Mouse (Mus musculus) CH12.LX (cell line): ENCODE results near the gene Irx2. TPM values are rescaled to one million over a fixed set of nuclear protein-coding genes. Genes with fewer than 3 reads are reported as not detected.

ENCODE experiments used
- DNase-seq: peaks from one replicate; pipeline ENCODE4 v3.0.0-alpha.2; 2013; ENCODE audit errors: extremely low read depth
- H3K27ac ChIP-seq: 2 replicates; pipeline ENCODE4 v1.5.1; 2012; ENCODE audit warnings: low read depth, mild to moderate bottlenecking, control low read depth, moderate library complexity; ENCODE audit not compliant: insufficient read depth
- H3K27me3 ChIP-seq: replicated peaks from 2 replicates; pipeline ENCODE3; 2012; ENCODE audit warnings: inconsistent platforms
- H3K36me3 ChIP-seq, 2 experiments: replicated peaks in 1 of 2; 2 replicates each; pipeline versions ENCODE3 to v1.6.1; 2012; ENCODE audit warnings: inconsistent platforms in 1 of 2, low read length in 1 of 2, mild to moderate bottlenecking in 1 of 2, mixed read lengths in 1 of 2, moderate library complexity in 1 of 2; ENCODE audit not compliant: control insufficient read depth in 1 of 2, insufficient read depth in 1 of 2
- H3K4me1 ChIP-seq, 2 experiments: 2 replicates each; pipeline ENCODE4 v1.6.1; 2012; ENCODE audit warnings: inconsistent platforms in 1 of 2, moderate library complexity in 1 of 2; ENCODE audit not compliant: insufficient read depth in 2 of 2, control insufficient read depth in 1 of 2
- H3K4me2 ChIP-seq: 2 replicates; pipeline ENCODE4 v1.6.1; 2012; ENCODE audit warnings: low read depth, mild to moderate bottlenecking, control low read depth; ENCODE audit not compliant: poor library complexity, insufficient read depth, severe bottlenecking
- H3K4me3 ChIP-seq, 3 experiments: fragments of 150-350 bp in 1 of 3; sonication (generic) in 1 of 3; replicated peaks in 1 of 3; 2 replicates each; pipeline versions ENCODE3 to v1.5.1; 2011 to 2012; ENCODE audit warnings: low read depth in 2 of 3, low read length in 2 of 3, mild to moderate bottlenecking in 2 of 3, moderate library complexity in 2 of 3, control low read depth in 1 of 3, improper control_type of control experiment in 1 of 3, inconsistent platforms in 1 of 3, mixed read lengths in 1 of 3; ENCODE audit not compliant: poor library complexity in 1 of 3
- H3K79me2 ChIP-seq: replicated peaks from 2 replicates; pipeline ENCODE4 v1.6.1; 2012; ENCODE audit warnings: mild to moderate bottlenecking, moderate library complexity; ENCODE audit not compliant: control insufficient read depth, poor library complexity, insufficient read depth, severe bottlenecking; ENCODE audit errors: extremely low read depth
- H3K9ac ChIP-seq: 2 replicates; pipeline ENCODE4 v1.6.1; 2012; ENCODE audit warnings: low read depth, mild to moderate bottlenecking, control low read depth, moderate library complexity; ENCODE audit not compliant: insufficient read depth
- H3K9me3 ChIP-seq: replicated peaks from 2 replicates; pipeline ENCODE3; 2012; ENCODE audit warnings: low read length, inconsistent platforms, mixed read lengths
- BHLHE40 ChIP-seq: IDR thresholded peaks from 2 replicates; pipeline ENCODE4 v1.6.1; 2011; ENCODE audit warnings: mild to moderate bottlenecking, low read depth, low read length, improper control_type of control experiment
- CHD1 ChIP-seq: IDR thresholded peaks from 2 replicates; pipeline ENCODE4 v1.6.1; 2012; ENCODE audit warnings: low read depth, low read length, improper control_type of control experiment, inconsistent platforms
- CHD2 ChIP-seq: IDR thresholded peaks from 2 replicates; pipeline ENCODE4 v1.6.1; 2011; ENCODE audit warnings: low read length, improper control_type of control experiment
- CTCF ChIP-seq, 2 experiments: IDR thresholded peaks in 1 of 2; conservative IDR thresholded peaks in 1 of 2; 2 replicates each; pipeline ENCODE4 v1.5.1; 2011 to 2012; ENCODE audit warnings: low read depth in 2 of 2, low read length in 2 of 2, improper control_type of control experiment in 1 of 2, inconsistent platforms in 1 of 2, mild to moderate bottlenecking in 1 of 2, moderate library complexity in 1 of 2
- E2F4 ChIP-seq: IDR thresholded peaks from 2 replicates; pipeline ENCODE4 v1.6.1; 2011; ENCODE audit warnings: low read depth, low read length, improper control_type of control experiment; ENCODE audit not compliant: insufficient replicate concordance
- ELF1 ChIP-seq: IDR thresholded peaks from 2 replicates; pipeline ENCODE4 v1.6.1; 2014; ENCODE audit warnings: low read depth, mild to moderate bottlenecking, inconsistent platforms, low read length, improper control_type of control experiment
- ETS1 ChIP-seq: conservative IDR thresholded peaks from 2 replicates; pipeline ENCODE4 v1.6.1; 2012; ENCODE audit warnings: low read depth, mild to moderate bottlenecking, inconsistent platforms, low read length, improper control_type of control experiment, moderate library complexity
- JUN ChIP-seq: IDR thresholded peaks from 2 replicates; pipeline ENCODE4 v1.6.1; 2011; ENCODE audit warnings: low read depth, mild to moderate bottlenecking, low read length, improper control_type of control experiment, moderate library complexity; ENCODE audit not compliant: insufficient read depth
- JUND ChIP-seq: conservative IDR thresholded peaks from 2 replicates; pipeline ENCODE4 v1.6.1; 2011; ENCODE audit warnings: low read depth, low read length, improper control_type of control experiment
- KAT2A ChIP-seq: IDR thresholded peaks from 2 replicates; pipeline ENCODE4 v1.6.1; 2012; ENCODE audit warnings: low read length, improper control_type of control experiment, inconsistent platforms; ENCODE audit not compliant: insufficient replicate concordance
- MAFK ChIP-seq: IDR thresholded peaks from 2 replicates; pipeline ENCODE4 v1.6.1; 2011; ENCODE audit warnings: low read length, improper control_type of control experiment; ENCODE audit not compliant: insufficient replicate concordance
- MAX ChIP-seq: IDR thresholded peaks from 2 replicates; pipeline ENCODE4 v1.6.1; 2011; ENCODE audit warnings: low read length, improper control_type of control experiment
- MAZ ChIP-seq: IDR thresholded peaks from 2 replicates; pipeline ENCODE4 v1.6.1; 2012; ENCODE audit warnings: low read depth, mild to moderate bottlenecking, inconsistent platforms, low read length, improper control_type of control experiment, moderate library complexity
- MEF2A ChIP-seq: IDR thresholded peaks from 2 replicates; pipeline ENCODE4 v1.6.1; 2014; ENCODE audit warnings: low read depth, mild to moderate bottlenecking, inconsistent platforms, low read length, improper control_type of control experiment, borderline replicate concordance
- MXI1 ChIP-seq: IDR thresholded peaks from 2 replicates; pipeline ENCODE4 v1.6.1; 2011; ENCODE audit warnings: mild to moderate bottlenecking, low read depth, low read length, improper control_type of control experiment
- MYC ChIP-seq: IDR thresholded peaks from 2 replicates; pipeline ENCODE4 v1.6.1; 2011; ENCODE audit warnings: low read depth, mild to moderate bottlenecking, improper control_type of control experiment, low read length
- NELFE ChIP-seq: IDR thresholded peaks from 2 replicates; pipeline ENCODE4 v1.6.1; 2011; ENCODE audit warnings: low read depth, low read length, improper control_type of control experiment
- NRF1 ChIP-seq: IDR thresholded peaks from 2 replicates; pipeline ENCODE4 v1.6.1; 2014; ENCODE audit warnings: low read depth, mild to moderate bottlenecking, inconsistent platforms, low read length, improper control_type of control experiment, moderate library complexity
- PAX5 ChIP-seq: IDR thresholded peaks from 2 replicates; pipeline ENCODE4 v1.6.1; 2012; ENCODE audit warnings: low read length, inconsistent platforms, mixed read lengths
- POLR2A ChIP-seq: IDR thresholded peaks from 2 replicates; pipeline ENCODE4 v1.6.1; 2011; ENCODE audit warnings: low read depth, mild to moderate bottlenecking, improper control_type of control experiment, low read length
- POLR2AphosphoS2 ChIP-seq: IDR thresholded peaks from 2 replicates; pipeline ENCODE4 v1.6.1; 2011; ENCODE audit warnings: low read depth, low read length, improper control_type of control experiment
- RAD21 ChIP-seq: IDR thresholded peaks from 2 replicates; pipeline ENCODE4 v1.6.1; 2011; ENCODE audit warnings: low read depth, mild to moderate bottlenecking, low read length, improper control_type of control experiment, moderate library complexity
- SIN3A ChIP-seq: IDR thresholded peaks from 2 replicates; pipeline ENCODE4 v1.6.1; 2012; ENCODE audit warnings: low read length, improper control_type of control experiment, inconsistent platforms
- SMC3 ChIP-seq: IDR thresholded peaks from 2 replicates; pipeline ENCODE4 v1.6.1; 2011; ENCODE audit warnings: low read depth, low read length, improper control_type of control experiment
- TBP ChIP-seq: conservative IDR thresholded peaks from 2 replicates; pipeline ENCODE4 v1.6.1; 2011; ENCODE audit warnings: low read depth, low read length, improper control_type of control experiment
- TCF12 ChIP-seq: IDR thresholded peaks from 2 replicates; pipeline ENCODE4 v1.6.1; 2014; ENCODE audit warnings: low read depth, mild to moderate bottlenecking, inconsistent platforms, low read length, improper control_type of control experiment
- UBTF ChIP-seq: IDR thresholded peaks from 2 replicates; pipeline ENCODE4 v1.6.1; 2012; ENCODE audit warnings: low read depth, mild to moderate bottlenecking, inconsistent platforms, low read length, improper control_type of control experiment, moderate library complexity
- USF1 ChIP-seq: IDR thresholded peaks from 2 replicates; pipeline ENCODE4 v1.6.1; 2014; ENCODE audit warnings: low read depth, mild to moderate bottlenecking, inconsistent platforms, low read length, improper control_type of control experiment
- USF2 ChIP-seq: conservative IDR thresholded peaks from 2 replicates; pipeline ENCODE4 v1.6.1; 2011; ENCODE audit warnings: low read depth, low read length, improper control_type of control experiment
- ZC3H11A ChIP-seq: IDR thresholded peaks from 2 replicates; pipeline ENCODE4 v1.6.1; 2012; ENCODE audit warnings: low read depth, mild to moderate bottlenecking, inconsistent platforms, low read length, improper control_type of control experiment
- ZMIZ1 ChIP-seq: IDR thresholded peaks from 2 replicates; pipeline ENCODE4 v1.6.1; 2012; ENCODE audit warnings: low read depth, mild to moderate bottlenecking, inconsistent platforms, low read length, improper control_type of control experiment
- ZNF384 ChIP-seq: IDR thresholded peaks from 2 replicates; pipeline ENCODE4 v1.6.1; 2012; ENCODE audit warnings: low read depth, low read length, improper control_type of control experiment, inconsistent platforms
- dilution Hi-C: fragments of 300-500 bp; cut with MboI; formaldehyde crosslinking; loops from 2 replicates; pipeline ENCODE4 v1.14.3; 2020; ENCODE audit warnings: low sequenced_read_pairs; ENCODE audit not compliant: extremely low pct_unique_long_range_greater_than_20kb, extremely low pct_ligation_motif_present
- in situ Hi-C: fragments of 300-500 bp; cut with MboI; formaldehyde crosslinking; loops from 3 replicates; pipeline ENCODE4 v1.14.3; 2019; ENCODE audit warnings: low sequenced_read_pairs, low pct_ligation_motif_present, low pct_unique_long_range_greater_than_20kb, mixed read lengths
- polyA plus RNA-seq: library from polyadenylated mRNA; unstranded; fragments of >175 nt; gene quantifications from 2 replicates; pipeline ENCODE4 v1.2.1, GENCODE M21; 2012; ENCODE audit warnings: low read depth; ENCODE audit not compliant: insufficient read length
- total RNA-seq, 2 experiments: library from RNA; depleted of rRNA; stranded (reverse); fragments of 300-350 nt in 1 of 2; fragments of >200 nt in 1 of 2; gene quantifications; 2 replicates each; pipeline ENCODE4 v1.2.3; 2012 to 2014

The Irx2 gene
- total and polyA plus RNA-seq, 3 experiments = not detected

DNA sequence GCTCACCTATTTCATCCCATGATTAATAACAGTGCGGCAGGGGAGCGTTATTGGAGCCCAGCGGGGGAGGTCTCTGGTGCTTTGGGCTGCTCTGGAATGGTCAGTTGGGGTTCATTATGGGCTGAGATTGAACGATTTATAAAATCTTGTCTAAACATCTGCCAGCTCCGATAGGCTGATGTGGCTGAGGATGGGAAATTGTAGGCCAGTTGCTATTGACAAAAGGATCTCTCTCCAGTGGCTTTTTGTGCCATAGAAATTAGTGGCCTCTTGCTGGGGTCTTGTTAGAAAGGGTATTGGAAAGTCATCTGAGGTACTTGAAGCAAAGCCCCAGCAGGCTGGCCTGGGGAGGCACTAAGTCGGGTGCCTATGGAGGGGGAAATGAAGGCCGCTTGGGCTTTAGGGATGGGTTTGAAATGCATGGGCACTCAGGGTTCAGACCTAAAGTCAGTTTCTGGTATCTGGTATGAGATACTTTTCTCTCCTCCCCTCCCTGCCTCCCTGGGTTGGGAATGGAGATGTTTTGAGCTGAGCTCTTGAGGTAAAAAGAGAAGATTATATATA is 6.2 kb downstream of the Irx2 start:
- Histone ChIP-seq H3K79me2 (no peaks in the 10 kb centered on the region), H3K27me3 (no peaks in the 10 kb centered on the region), H3K27ac (no peak overlapping the region), H3K36me3 (no peaks in the 10 kb centered on the region), H3K4me1 (no peaks in the 10 kb centered on the region), H3K9ac (no peak overlapping the region), H3K9me3 (peaks cover 83% of the 10 kb centered on the region), H3K4me3 (no peak overlapping the region), H3K4me2 (no peak overlapping the region)
- dilution Hi-C loops = no loop called here
- in situ Hi-C loops = no loop called here
- DNase-seq = no peak
- TF ChIP-seq TCF12 = no peak
- no peak for TF ChIP-seq ELF1
- no peak for TF ChIP-seq KAT2A
- TF ChIP-seq SMC3 = no peak
- no peak for TF ChIP-seq NRF1
- TF ChIP-seq MYC = no peak
- no peak for TF ChIP-seq TBP
- no peak for TF ChIP-seq CTCF (conservative IDR thresholded peaks at IDR 0.05 in 1 of 2, IDR thresholded peaks at IDR 0.05 in 1 of 2; ENCODE audit: low read depth in 2 of 2, low read length in 2 of 2)
- no peak for TF ChIP-seq MAFK
- no peak for TF ChIP-seq RAD21
- no peak for TF ChIP-seq JUND
- TF ChIP-seq NELFE = no peak
- TF ChIP-seq POLR2A = no peak
- TF ChIP-seq SIN3A = no peak
- TF ChIP-seq MEF2A = no peak
- no peak for TF ChIP-seq MXI1
- TF ChIP-seq MAX = no peak
- no peak for TF ChIP-seq JUN

DNA sequence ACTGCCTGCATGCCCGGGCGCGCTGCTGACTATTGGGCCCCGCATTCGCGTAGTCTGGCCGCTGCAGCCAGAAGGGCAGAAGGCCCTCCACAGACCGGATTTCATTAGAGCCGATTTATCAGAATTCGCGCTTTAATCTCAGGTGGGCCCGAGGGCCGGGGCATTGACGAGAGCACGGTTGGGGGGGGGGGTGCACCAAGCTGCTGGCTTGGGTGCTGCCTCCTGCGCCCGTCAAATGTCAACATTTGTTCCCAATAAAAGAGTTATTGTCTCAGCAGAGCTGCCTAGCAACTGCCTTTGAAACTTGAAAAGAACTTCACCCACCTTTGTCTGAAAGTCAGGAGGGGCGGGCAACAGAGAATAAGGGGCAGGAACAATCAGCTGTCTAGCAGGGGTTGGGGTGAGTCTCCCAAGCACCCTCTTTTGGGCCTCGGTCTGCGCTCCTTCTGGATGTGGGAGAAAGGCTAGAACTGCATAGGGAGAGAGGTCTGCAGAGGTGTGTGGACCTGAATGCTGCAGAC is 7.8 kb downstream of the Irx2 start:
- DNase-seq = no peak
- dilution Hi-C loops = no loop called here
- Histone ChIP-seq H3K4me2 (no peak overlapping the region), H3K27ac (no peak overlapping the region)
- TF ChIP-seq MAFK (no peak), E2F4 (no peak), SIN3A (no peak), USF1 (no peak), CHD1 (no peak), BHLHE40 (no peak), ETS1 (no peak), ZMIZ1 (no peak), PAX5 (no peak), ZC3H11A (no peak), MAZ (no peak), ZNF384 (no peak), USF2 (no peak), MEF2A (no peak), TBP (no peak), UBTF (no peak), CHD2 (no peak), JUN (no peak), POLR2AphosphoS2 (no peak)
- TF ChIP-seq, all 38 proteins: peak for 0
- Histone ChIP-seq H3K79me2 (no peaks in the 10 kb centered on the region), H3K27me3 (no peaks in the 10 kb centered on the region), H3K9ac (no peak overlapping the region), H3K9me3 (peaks cover 83% of the 10 kb centered on the region), H3K4me1 (no peaks in the 10 kb centered on the region), H3K4me3 (no peak overlapping the region), H3K36me3 (no peaks in the 10 kb centered on the region)
- in situ Hi-C loops = no loop called here
